Mouse (Mus musculus) liver, postnatal 0 days (tissue): ENCODE measurements around the gene Riox1.

Source experiments
- CTCF ChIP-seq: sonication (generic); IDR thresholded peaks from 2 replicates; pipeline ENCODE4 v1.5.1; 2016; ENCODE audit warnings: antibody characterized with exemption, low read depth
- EP300 ChIP-seq: IDR thresholded peaks from 2 replicates; pipeline ENCODE4 v1.6.1; 2016; ENCODE audit warnings: antibody characterized with exemption, low read depth, mild to moderate bottlenecking

DNA sequence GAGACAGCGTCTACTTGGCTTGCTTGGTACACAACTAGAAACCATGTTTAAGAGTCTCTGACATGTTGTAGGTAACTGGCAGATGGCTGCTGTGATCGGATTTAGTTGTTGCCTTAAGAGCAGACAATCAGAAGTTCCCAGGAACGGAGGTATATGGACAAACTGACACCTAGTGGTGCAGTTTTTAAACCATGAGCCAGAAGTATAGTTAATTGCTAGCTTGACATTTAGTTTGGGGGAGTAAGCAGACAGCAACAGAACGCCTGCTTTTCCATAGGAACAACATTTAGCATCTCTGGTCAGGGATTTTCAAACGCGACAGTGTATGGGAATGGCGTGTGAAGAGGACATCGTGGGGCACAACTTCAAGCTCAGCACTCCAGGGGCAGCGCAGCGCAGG lies 12.8 kb upstream of the Riox1 start:
- peak; percentile 45 for TF ChIP-seq CTCF
- TF ChIP-seq EP300: no peak
